Mouse (Mus musculus): ENCODE results near the gene Syvn1.

DNA sequence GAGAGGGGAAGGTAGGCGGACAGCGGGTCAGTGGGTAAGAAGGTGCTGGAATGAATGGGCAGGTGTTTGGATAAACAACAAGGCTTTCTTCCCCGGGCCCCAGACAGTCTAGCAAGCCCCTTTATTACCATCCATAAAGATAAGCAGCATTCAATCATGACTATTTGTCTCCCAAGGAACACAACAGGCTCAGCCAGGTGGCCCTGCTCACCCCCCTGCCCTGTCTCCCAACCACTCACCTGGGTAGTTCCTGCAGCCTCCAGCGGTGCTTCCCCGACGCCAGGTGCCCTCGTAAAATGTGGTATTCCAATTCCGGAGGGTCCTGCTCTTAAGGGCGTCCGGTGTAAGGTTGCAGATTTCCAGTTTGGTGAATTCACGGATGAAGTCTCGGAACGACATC lies 39.4 kb upstream of the Syvn1 start:
- no peak for TF ChIP-seq CTCF (IDR thresholded peaks at IDR 0.05; ENCODE audit: low read depth, low read length)
- TF ChIP-seq POLR2A (IDR thresholded peaks at IDR 0.05; ENCODE audit: extremely low read depth, insufficient read depth, low read length), result no peak

Data from liver, adult 2 months (tissue).